Mouse (Mus musculus): Measurements from ENCODE around the gene Ube2f. TPM values are rescaled to one million over a fixed set of nuclear protein-coding genes. Genes with fewer than 3 reads are reported as not detected.

Gene Ube2f
- polyA plus RNA-seq, 1 experiment = 19.5 TPM

DNA sequence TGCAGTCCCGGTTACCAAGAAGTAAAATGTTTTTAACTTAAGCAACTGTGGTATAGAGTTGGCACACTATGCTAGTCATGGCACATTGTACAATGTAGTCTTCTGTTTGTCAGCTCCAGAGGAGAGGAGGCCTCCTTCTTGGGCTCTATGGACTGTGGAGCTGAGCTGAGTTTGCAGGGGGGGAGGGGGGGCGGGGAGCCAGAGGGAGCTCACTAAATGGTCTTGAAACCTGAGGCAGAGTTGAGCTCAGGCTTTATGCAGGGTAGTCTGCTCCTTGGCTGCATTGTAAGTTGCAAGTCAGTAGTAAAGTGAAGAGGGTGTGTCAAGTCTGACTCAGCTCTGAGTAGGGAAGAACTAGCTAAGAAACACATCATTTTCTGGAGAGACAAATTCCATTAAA lies 22.2 kb downstream of the Ube2f start:
- Histone ChIP-seq H3K4me3 (ENCODE audit: low read depth, low read length) (no peak overlapping the region), H3K27me3 (ENCODE audit: control insufficient read depth, insufficient read depth, low read length) (no peaks in the 10 kb centered on the region), H3K36me3 (ENCODE audit: control insufficient read depth, insufficient read depth, low read length) (peaks cover 13% of the 10 kb centered on the region), H3K4me1 (ENCODE audit: control insufficient read depth, insufficient read depth, insufficient read length, low read length) (no peaks in the 10 kb centered on the region), H3K27ac (ENCODE audit: insufficient read depth, low read depth, low read length) (no peak overlapping the region)
- no peak for TF ChIP-seq CTCF (IDR thresholded peaks at IDR 0.05; ENCODE audit: extremely low read depth, insufficient read length, insufficient replicate concordance, low read depth, low read length)
- TF ChIP-seq POLR2A (IDR thresholded peaks at IDR 0.05; ENCODE audit: low read depth, low read length) = no peak
- 93% methylated on average over 2 of the region's 2 CpGs for WGBS

DNA sequence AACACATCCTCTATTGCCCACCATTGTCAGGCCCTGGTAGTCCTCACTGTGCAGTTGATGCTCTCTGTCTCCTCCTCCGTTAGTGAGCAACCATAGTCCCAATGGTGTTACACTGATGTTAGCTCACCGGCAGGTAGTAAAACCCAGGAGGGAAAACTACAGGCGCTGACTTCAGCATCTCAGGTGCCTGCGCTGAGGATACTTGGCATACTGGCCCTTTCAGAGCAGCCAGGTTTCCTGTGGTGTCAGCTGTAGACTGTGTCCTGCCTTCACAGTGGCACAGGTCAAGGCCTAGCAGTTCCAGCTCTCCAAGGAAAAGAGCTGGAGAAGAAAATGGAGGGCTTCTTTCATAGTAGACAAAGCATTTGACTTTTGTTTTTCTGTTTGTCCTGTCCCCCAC lies 26.5 kb downstream of the Ube2f start:
- no peaks in the 10 kb centered on the region for H3K4me1 ChIP-seq (ENCODE audit: control insufficient read depth, insufficient read depth, insufficient read length, low read length)
- H3K36me3 ChIP-seq (ENCODE audit: control insufficient read depth, insufficient read depth, low read length) = peaks cover 39% of the 10 kb centered on the region
- WGBS = 96% methylated on average over 4 of the region's 4 CpGs
- no peak overlapping the region for H3K27ac ChIP-seq (ENCODE audit: insufficient read depth, low read depth, low read length)
- no peaks in the 10 kb centered on the region; the same call in 1 of the 2 replicates for H3K27me3 ChIP-seq (ENCODE audit: control insufficient read depth, insufficient read depth, low read length)
- no peak for TF ChIP-seq POLR2A (IDR thresholded peaks at IDR 0.05; ENCODE audit: low read depth, low read length)
- TF ChIP-seq CTCF (IDR thresholded peaks at IDR 0.05; ENCODE audit: extremely low read depth, insufficient read length, insufficient replicate concordance, low read depth, low read length) = no peak
- H3K4me3 ChIP-seq (ENCODE audit: low read depth, low read length) = no peak overlapping the region

DNA sequence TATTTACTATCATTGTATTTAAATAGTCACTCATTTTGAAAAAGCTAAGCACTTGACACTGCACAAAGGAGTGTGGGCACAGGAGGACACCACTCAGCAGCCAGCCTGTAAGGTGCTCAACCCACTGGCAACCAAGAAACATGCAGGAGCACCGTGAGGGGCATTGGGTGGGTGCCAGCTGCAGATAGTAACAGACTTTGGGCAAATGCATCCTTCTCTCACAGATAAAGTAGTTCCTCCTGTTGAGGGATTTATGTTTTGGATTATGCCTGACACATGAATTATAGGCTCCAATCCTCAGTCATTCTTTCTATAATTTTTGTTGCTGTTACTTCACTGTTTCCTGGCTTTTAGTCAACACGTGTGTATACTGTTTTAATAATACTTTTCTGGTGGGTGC lies 27.4 kb downstream of the Ube2f start:
- TF ChIP-seq POLR2A (IDR thresholded peaks at IDR 0.05; ENCODE audit: low read depth, low read length) (no peak), CTCF (IDR thresholded peaks at IDR 0.05; ENCODE audit: extremely low read depth, insufficient read length, insufficient replicate concordance, low read depth, low read length) (no peak)
- WGBS = 82% methylated on average over 2 of the region's 2 CpGs
- Histone ChIP-seq H3K4me3 (ENCODE audit: low read depth, low read length) (no peak overlapping the region), H3K27ac (ENCODE audit: insufficient read depth, low read depth, low read length) (no peak overlapping the region), H3K27me3 (ENCODE audit: control insufficient read depth, insufficient read depth, low read length) (no peaks in the 10 kb centered on the region; the same call in 1 of the 2 replicates), H3K4me1 (ENCODE audit: control insufficient read depth, insufficient read depth, insufficient read length, low read length) (no peaks in the 10 kb centered on the region), H3K36me3 (ENCODE audit: control insufficient read depth, insufficient read depth, low read length) (peaks cover 40% of the 10 kb centered on the region)

DNA sequence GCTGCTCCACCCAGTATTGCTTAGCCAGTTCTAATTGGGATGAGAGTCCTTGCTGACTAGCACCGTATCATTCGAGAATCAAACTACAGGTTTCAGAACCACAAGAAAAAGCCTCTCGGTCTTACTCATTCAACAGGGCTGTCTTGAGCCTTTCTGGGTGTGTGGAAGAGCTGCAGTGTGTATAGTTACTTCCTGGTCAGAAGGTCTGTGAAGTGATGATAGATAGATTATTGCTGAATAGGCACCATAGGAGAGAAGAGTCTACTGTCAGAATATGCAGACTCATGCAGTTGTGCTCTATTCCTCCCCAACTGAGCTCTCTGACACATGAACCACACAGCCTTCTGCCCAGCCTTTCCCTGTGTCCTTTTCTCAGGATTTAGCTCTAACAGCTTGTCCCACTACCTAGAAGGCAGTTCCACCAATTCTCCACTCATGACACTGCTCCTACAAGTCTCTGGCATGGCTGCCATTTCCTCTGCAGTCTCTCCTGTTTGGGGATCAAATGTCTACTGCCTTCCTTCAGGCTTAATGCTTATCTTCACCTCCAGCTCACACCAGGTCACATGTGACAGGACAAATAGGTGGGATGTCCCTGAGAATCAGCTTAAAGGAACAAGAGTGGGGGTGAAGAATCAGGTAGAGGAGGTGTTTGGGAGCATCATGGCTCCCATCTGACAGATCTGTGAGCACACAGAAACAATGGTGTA lies 28.5 kb downstream of the Ube2f start:
- peaks cover 46% of the 10 kb centered on the region for H3K36me3 ChIP-seq (ENCODE audit: control insufficient read depth, insufficient read depth, low read length)
- no peak overlapping the region for H3K4me3 ChIP-seq (ENCODE audit: low read depth, low read length)
- WGBS = 95% methylated on average over 3 of the region's 3 CpGs
- H3K27me3 ChIP-seq (ENCODE audit: control insufficient read depth, insufficient read depth, low read length) = no peaks in the 10 kb centered on the region; the same call in 1 of the 2 replicates
- TF ChIP-seq POLR2A (IDR thresholded peaks at IDR 0.05; ENCODE audit: low read depth, low read length) = no peak
- TF ChIP-seq CTCF (IDR thresholded peaks at IDR 0.05; ENCODE audit: extremely low read depth, insufficient read length, insufficient replicate concordance, low read depth, low read length) = no peak
- no peak overlapping the region for H3K27ac ChIP-seq (ENCODE audit: insufficient read depth, low read depth, low read length)
- no peaks in the 10 kb centered on the region for H3K4me1 ChIP-seq (ENCODE audit: control insufficient read depth, insufficient read depth, insufficient read length, low read length)

DNA sequence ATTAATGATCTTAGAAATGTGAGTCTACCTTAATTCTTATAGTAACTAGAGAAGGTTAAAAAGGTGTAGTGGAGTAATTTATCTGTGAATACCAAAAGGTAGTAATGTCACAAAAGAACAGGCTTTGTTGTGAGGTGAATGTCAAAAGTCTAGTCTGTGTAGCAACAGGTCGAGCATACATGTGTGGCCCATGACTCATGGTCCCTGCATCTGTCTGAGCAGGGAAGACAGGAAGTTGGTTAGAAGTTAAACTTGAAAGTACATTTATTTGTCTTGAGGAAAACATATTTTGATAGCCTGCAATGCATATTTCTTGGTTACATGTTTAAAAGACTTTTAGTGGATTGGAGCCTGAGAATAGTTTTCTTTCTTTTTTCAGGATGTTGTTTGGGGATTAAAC lies 29.0 kb downstream of the Ube2f start:
- H3K27me3 ChIP-seq (ENCODE audit: control insufficient read depth, insufficient read depth, low read length) = no peaks in the 10 kb centered on the region; the same call in 1 of the 2 replicates
- peaks cover 46% of the 10 kb centered on the region for H3K36me3 ChIP-seq (ENCODE audit: control insufficient read depth, insufficient read depth, low read length)
- no peak overlapping the region for H3K27ac ChIP-seq (ENCODE audit: insufficient read depth, low read depth, low read length)
- 65% methylated on average over 1 of the region's 1 CpGs for WGBS
- no peaks in the 10 kb centered on the region for H3K4me1 ChIP-seq (ENCODE audit: control insufficient read depth, insufficient read depth, insufficient read length, low read length)
- TF ChIP-seq CTCF (IDR thresholded peaks at IDR 0.05; ENCODE audit: extremely low read depth, insufficient read length, insufficient replicate concordance, low read depth, low read length) = no peak
- TF ChIP-seq POLR2A (IDR thresholded peaks at IDR 0.05; ENCODE audit: low read depth, low read length) = no peak
- no peak overlapping the region for H3K4me3 ChIP-seq (ENCODE audit: low read depth, low read length)

DNA sequence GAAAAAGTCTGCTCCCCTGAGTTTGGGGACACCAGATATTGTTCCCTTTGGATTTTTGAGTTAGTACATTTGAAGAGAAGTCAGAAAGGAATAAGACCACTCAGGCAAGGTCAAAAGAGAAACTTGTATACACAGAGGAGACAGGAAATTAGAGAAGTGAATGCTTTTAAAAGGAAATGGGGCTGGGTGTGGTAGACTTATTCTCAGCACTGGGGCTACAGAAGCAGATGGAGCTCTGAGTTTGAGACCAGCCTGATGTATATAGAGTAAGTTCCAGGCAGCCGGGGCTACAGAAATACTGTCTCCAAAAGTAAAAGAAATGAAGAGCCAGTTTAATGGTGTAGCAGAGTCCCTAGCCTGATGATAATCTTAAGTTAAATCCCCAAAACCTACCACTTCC lies 32.5 kb downstream of the Ube2f start:
- Histone ChIP-seq H3K4me3 (ENCODE audit: low read depth, low read length) (no peak overlapping the region), H3K36me3 (ENCODE audit: control insufficient read depth, insufficient read depth, low read length) (peaks cover 46% of the 10 kb centered on the region), H3K4me1 (ENCODE audit: control insufficient read depth, insufficient read depth, insufficient read length, low read length) (peaks cover 3% of the 10 kb centered on the region; the same call in 1 of the 2 replicates), H3K27ac (ENCODE audit: insufficient read depth, low read depth, low read length) (no peak overlapping the region), H3K27me3 (ENCODE audit: control insufficient read depth, insufficient read depth, low read length) (no peaks in the 10 kb centered on the region; the same call in 1 of the 2 replicates)
- TF ChIP-seq POLR2A (IDR thresholded peaks at IDR 0.05; ENCODE audit: low read depth, low read length) (no peak), CTCF (IDR thresholded peaks at IDR 0.05; ENCODE audit: extremely low read depth, insufficient read length, insufficient replicate concordance, low read depth, low read length) (no peak)
- WGBS = 84% methylated on average over 1 of the region's 1 CpGs

DNA sequence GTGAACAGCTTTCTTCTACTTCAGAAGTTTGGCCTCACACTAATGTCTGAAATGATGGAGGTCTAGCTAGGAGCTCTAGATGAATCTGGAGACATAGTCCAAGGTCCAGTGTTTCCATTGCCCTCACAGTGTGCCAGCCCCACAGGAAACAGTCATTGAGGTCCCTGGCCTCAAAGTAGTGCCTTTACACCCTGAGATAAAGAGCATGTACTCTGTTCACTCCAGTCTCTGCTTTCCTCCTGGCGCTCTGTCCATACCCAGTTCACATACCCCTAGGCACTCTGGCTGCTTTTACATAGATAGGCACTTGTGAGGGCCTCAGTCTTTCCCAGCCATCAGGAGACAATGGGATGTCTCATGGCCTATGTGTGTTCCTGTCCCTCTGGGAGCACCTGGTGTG lies 39.3 kb downstream of the Ube2f start:
- WGBS = 83% methylated on average over 1 of the region's 1 CpGs
- H3K36me3 ChIP-seq (ENCODE audit: control insufficient read depth, insufficient read depth, low read length) = peaks cover 22% of the 10 kb centered on the region
- TF ChIP-seq POLR2A (IDR thresholded peaks at IDR 0.05; ENCODE audit: low read depth, low read length) (no peak), CTCF (IDR thresholded peaks at IDR 0.05; ENCODE audit: extremely low read depth, insufficient read length, insufficient replicate concordance, low read depth, low read length) (no peak)

More for the DNA sequence above, 39.3 kb downstream of the Ube2f start:
- H3K4me3 ChIP-seq (ENCODE audit: low read depth, low read length) = no peak overlapping the region
- no peaks in the 10 kb centered on the region for H3K27me3 ChIP-seq (ENCODE audit: control insufficient read depth, insufficient read depth, low read length)
- H3K27ac ChIP-seq (ENCODE audit: insufficient read depth, low read depth, low read length) = no peak overlapping the region
- peaks cover 3% of the 10 kb centered on the region; the same call in 1 of the 2 replicates for H3K4me1 ChIP-seq (ENCODE audit: control insufficient read depth, insufficient read depth, insufficient read length, low read length)

Data from small intestine, adult 2 months (tissue).